Mouse (Mus musculus): Measurements from ENCODE around the gene Robo4.
A peak's percentile ranks its signal among the peaks of the same experiment; 100 is the strongest.

Gene Robo4

DNA sequence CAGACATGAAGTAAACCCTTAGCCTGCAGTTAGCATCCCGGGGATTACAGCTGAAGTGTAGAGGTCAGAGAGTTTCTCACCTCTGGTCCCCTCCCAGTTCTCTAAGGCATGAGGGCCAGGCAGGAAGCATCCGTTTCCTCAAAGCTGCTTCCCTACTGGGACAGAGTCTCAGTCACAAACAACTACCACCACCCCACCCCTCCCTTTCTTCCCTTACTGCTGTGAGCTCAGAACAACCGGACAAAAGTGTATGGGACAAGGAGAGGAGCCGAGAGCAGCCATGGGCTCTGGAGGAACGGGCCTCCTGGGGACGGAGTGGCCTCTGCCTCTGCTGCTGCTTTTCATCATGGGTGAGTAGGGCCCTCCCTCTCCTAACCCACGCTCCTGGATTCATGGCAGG, at the start of gene Robo4:
Gene Robo4, plus strand, starts transcription at position 96 of the 400 bp plus-strand sequence.
- DNase-seq (ENCODE audit: low read depth, low spot score) = no peak

- no peak for DNase-seq (ENCODE audit: low read depth, low spot score)
Observed at GRCm38 (mm10) chr9:37354485-37354884, 47.2 kb upstream of the Robo4 start.

GRCm38 (mm10) chr9:37358713-37359330, 42.9 kb upstream of the Robo4 start:
- DNase-seq (ENCODE audit: low read depth, low spot score) = no peak

- DNase-seq (ENCODE audit: low read depth, low spot score) = peak; percentile 88
Observed at GRCm38 (mm10) chr9:37359331-37360220, 42.1 kb upstream of the Robo4 start.

DNA sequence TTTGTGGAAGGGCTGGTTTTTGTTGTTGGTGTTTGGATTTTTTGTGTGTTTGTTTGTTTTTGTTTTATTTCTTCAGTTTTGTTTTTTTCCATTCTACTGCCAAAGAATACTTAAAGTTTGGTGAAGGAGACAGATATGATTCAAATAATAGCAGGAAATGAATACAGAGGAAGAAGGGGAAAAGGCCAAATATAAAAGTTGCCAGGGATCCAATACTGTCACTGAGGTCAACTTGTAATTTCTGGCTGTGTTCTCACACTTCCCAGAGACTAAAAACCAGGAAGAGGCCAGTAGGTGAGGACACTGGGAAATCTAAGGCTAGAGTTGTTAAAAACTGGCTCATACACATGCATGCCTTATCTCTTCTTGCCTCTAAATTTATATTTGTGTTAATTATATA, 39.6 kb upstream of the Robo4 start:
- no peak for DNase-seq (ENCODE audit: low read depth, low spot score)

- no peak for DNase-seq (ENCODE audit: low read depth, low spot score)
Observed at GRCm38 (mm10) chr9:37362881-37363280, 38.8 kb upstream of the Robo4 start.

DNA sequence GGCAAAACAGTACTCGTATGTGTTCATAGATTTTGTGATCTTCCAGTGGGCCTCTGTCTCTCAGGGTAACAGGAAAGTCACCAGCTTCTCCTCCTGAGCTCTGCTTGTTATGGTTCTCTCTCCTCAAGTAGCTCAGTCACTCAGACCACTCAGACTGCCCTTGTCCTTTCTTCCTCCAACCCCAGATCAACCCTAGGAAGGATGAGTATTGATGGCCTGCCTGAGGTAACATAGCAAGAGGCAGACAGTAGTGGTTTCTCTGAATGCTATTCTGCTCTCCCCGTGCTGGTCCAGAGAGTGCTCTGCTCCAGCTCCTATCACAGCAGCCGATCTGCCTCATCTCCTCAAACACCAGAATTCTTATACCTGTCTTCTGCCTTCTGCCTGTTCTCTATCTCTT, 38.1 kb upstream of the Robo4 start:
- no peak for DNase-seq (ENCODE audit: low read depth, low spot score)

- no peak for DNase-seq (ENCODE audit: low read depth, low spot score)
Observed at GRCm38 (mm10) chr9:37364392-37364791, 37.3 kb upstream of the Robo4 start.

DNA sequence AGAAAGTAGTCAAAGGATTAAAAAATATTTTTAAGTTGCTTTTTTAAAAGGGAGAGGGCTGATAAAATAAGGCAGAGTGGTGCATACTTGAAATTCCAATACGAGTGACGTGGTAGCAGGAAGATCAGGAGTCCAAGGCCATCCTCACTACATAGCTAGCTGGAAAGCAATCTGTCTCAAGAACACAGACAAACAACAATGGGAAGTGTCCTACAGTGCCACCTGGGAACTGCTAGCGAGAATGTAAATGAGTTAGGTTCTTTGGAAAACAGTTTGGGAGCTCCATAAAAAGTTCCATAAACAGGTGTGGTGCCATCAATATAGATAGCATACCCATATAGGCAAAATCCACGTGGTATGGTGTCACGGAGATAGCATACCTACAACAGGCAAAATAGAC, 36.0 kb upstream of the Robo4 start:
- no peak for DNase-seq (ENCODE audit: low read depth, low spot score)

DNA sequence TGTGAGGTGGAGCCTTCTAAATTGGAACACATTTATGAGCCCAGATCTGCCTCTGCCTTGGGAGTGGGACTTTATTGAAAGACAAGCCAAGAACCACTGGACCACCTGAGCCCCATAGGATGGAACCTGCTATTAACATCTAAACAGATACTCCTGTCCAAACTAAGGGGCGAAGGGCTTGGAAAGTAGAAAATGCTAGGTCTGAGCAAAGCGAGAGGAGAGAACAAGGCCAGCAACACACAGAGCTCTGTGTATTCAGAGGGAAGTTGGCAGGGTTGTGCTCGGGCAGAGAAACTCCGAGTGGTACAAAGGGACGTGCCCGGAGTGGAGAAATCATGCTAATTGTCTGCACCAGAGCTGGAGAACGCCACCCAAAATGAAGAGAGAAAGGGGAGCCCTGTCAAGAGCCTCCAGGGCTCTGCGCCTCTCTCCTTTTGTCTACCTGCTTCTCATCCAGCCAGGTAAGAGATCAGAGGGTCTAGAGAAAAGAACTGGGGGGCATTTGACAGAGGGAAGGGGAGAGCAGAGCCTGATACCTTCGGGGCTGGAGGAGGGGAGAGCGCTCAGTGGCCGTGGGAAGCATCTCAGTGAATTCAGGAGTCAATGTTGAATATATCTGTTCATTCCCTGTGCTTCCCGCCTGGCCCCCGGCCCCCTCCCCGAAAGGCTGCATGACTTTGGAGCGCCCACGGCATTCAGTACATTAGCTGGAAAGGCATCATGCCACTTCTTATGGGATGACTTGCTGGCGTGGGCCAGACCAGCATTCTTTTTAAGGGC, 34.2 kb upstream of the Robo4 start, which contains the start of gene Hepacam:
Gene Hepacam, plus strand, starts transcription at position 51 of the 780 bp plus-strand sequence.
- DNase-seq (ENCODE audit: low read depth, low spot score) = no peak

GRCm38 (mm10) chr9:37368081-37368830, 33.4 kb upstream of the Robo4 start:
- no peak for DNase-seq (ENCODE audit: low read depth, low spot score)

- DNase-seq (ENCODE audit: low read depth, low spot score) = no peak
Observed at GRCm38 (mm10) chr9:37368860-37369259, 32.8 kb upstream of the Robo4 start.

DNA sequence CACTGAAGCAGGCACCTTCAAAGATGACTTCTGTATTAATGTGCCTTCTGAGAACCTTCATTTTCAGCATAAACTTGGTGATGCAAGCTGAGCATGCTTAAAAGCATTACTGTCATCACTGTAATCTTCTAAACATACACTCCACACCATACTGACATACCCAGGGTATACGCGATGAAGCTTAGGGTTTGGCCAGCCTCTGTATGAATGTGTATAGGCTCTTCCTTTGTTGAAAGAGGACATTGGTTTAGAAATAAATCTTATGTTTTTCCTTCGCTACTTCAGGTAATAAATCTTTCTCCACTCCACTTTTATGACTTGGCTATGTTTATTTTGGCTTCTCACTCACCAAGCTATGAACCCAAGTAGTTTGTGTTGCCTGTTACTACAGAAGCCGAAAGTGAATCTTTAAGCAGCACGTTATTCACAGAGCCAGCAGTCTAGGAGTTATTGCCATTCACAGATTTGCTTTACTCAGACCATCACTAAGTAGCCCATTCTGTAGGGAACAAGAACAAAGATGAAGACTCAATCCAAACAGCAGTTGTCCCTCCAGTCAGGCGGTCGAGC, 30.4 kb upstream of the Robo4 start:
- DNase-seq (ENCODE audit: low read depth, low spot score) = no peak

GRCm38 (mm10) chr9:37375718-37376117, 26.0 kb upstream of the Robo4 start:
- no peak for DNase-seq (ENCODE audit: low read depth, low spot score)

- no peak for DNase-seq (ENCODE audit: low read depth, low spot score)
Observed at GRCm38 (mm10) chr9:37383161-37383560, 18.5 kb upstream of the Robo4 start.

DNA sequence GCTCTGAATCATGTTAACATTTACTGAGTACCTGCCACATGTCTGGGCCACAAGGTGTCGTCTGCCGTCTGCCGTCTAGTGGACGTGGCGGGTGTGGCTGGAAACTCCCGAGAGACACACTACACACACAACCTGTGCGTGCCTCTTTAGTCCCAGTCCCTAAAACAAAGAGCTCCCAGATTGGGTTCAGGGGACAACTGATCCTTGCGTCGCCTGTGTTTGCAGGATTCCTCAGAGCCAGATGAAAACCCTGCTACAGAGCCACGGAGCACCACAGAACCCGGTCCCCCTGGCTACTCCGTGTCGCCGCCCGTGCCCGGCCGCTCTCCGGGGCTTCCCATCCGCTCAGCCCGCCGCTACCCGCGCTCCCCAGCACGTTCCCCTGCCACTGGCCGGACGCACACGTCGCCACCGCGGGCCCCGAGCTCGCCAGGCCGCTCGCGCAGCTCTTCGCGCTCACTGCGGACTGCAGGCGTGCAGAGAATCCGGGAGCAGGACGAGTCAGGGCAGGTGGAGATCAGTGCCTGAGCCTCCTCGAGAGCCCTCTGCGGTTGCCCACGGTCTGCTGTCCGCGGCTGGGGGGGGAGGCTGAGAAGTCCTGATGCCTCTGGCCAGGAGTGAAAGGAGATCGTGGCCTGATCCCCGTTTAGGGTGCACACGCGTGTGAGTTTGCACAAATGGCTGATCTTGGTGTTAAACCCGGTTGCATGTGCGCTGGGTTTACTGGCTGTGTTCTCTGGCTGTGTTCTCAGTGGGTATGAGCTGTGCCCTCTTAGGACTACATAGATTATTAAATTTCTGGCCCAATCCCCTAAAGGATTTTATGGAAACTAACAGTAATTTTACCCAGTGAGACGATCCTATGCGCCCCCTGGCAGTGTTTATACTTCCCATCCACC, 17.2 kb upstream of the Robo4 start:
- DNase-seq (ENCODE audit: low read depth, low spot score) = no peak

DNA sequence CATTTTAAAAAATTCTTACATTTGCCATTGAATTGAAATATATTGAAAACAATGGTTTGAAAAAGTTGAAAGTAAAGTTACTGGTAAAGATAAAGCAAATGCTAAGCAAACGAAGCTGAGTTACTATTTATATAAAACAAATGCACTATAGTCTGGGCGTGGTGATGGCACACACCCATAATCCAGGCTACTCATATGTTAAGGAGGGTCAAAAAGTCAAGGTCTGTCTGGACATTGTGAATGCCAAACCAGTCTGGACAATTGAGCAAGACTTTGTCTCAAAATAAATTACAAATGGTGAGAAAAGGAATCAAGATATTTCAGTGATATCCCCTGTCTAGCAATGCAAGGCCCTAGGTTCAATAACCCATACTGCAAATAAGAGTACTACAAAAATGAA, 10.8 kb upstream of the Robo4 start:
- DNase-seq (ENCODE audit: low read depth, low spot score) = no peak

DNA sequence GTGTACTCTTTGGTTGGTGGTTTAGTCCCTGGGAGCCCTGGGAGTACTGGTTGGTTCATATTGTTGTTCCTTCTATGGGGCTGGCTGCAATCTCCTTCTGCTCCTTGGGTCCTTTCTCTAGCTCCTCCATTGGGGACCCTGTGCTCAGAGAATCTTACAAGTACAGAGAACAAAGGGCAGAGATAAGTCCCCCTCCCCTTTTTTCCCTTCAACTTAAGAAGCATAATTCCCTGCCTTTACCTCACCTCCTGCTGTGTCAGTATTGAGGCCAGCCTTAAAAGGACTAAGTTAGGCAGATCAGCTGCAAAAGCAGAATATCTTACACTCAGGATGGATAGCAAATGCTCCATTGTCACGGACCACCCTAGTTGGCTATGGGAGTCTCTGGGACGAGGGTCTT, 9.6 kb upstream of the Robo4 start:
- DNase-seq (ENCODE audit: low read depth, low spot score) = no peak

DNA sequence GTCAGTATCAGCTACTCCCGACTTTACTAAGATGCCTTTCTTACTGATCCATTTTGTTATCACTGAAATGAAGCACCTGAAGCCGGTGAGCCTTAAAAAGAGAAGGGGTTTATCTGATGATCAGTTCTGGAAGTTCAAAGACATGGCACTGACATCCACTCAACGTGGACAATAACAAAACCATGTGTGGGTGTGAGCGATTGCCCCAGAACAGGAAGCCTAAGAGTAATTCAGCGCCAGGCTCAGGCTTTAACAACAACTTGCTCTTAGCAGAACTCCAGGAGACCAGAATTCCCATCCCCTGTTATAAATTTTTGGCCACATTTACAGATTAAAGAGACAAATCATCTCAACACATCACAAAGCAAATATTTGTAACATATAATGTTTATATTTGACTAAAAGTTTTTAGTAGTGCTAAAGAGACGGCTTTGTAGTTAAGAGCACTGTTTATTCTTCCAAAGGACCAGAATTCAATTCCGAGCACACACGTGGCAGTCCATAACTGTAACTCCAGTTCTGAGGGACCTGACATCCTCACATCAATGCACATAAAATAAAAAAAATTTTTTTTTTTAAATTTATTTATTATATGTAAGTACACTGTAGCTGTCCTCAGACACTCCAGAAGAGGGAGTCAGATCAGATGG, 8.1 kb upstream of the Robo4 start:
- no peak for DNase-seq (ENCODE audit: low read depth, low spot score)

DNA sequence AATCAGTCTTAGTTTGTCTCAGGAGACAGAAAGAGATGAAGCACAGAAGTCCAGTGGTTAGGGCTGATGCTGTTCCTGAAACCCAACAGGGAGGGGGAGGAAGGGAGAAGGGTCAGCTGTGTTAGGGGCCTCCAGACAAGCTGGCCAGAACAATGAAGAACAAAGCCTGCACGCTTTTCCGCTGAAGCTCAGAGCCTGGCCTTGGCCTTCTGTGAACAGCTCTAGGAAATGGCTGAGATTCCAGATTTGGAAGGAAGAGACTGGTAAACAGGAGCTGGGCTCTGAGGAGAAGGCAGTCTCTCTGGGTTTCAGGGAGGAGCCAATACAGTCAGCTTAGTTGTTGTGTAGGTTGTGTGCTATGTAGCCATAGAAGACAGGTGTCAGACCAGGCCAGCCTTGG, 1.1 kb upstream of the Robo4 start:
- no peak for DNase-seq (ENCODE audit: low read depth, low spot score)

Measured in telencephalon, adult 2 months (tissue).